Mouse (Mus musculus) kidney, postnatal 0 days (tissue): ENCODE results near the gene Epb41l5. TPM values are rescaled to one million over a fixed set of nuclear protein-coding genes. Genes with fewer than 3 reads are reported as not detected.

ENCODE experiments used
- ATAC-seq: fragments of 200-750 bp; cut with Nextera tagmentation; replicated peaks from 2 replicates; pipeline ENCODE4 v1.8.0; 2017; ENCODE audit warnings: low read depth, moderate number of reproducible peaks, moderate TSS enrichment, moderate library complexity; ENCODE audit not compliant: low FRiP score
- DNase-seq: peaks from one replicate; pipeline ENCODE4 v3.0.0-alpha.2; 2016; ENCODE audit warnings: low spot score
- H3K27ac ChIP-seq: fragments of 300-500 bp; sonication (generic); 2 replicates; pipeline ENCODE4 v1.5.1; 2014; ENCODE audit warnings: mild to moderate bottlenecking
- H3K27me3 ChIP-seq: fragments of 300-500 bp; sonication (generic); 2 replicates; pipeline ENCODE4 v1.6.1; 2014; ENCODE audit warnings: low read length, mixed read lengths; ENCODE audit not compliant: insufficient read depth
- H3K36me3 ChIP-seq: fragments of 300-500 bp; sonication (generic); 2 replicates; pipeline ENCODE4 v1.6.1; 2014; ENCODE audit warnings: low read length, mixed read lengths; ENCODE audit not compliant: insufficient read depth
- H3K4me1 ChIP-seq: fragments of 300-500 bp; sonication (generic); replicated peaks from 2 replicates; pipeline ENCODE4 v1.6.1; 2014; ENCODE audit warnings: antibody characterized with exemption, low read length, mixed read lengths; ENCODE audit not compliant: insufficient read depth
- H3K4me2 ChIP-seq: fragments of 300-500 bp; sonication (generic); 2 replicates; pipeline ENCODE4 v1.6.1; 2014; ENCODE audit warnings: mild to moderate bottlenecking, low read length, moderate library complexity, mixed read lengths
- H3K4me3 ChIP-seq: fragments of 300-500 bp; sonication (generic); replicated peaks from 2 replicates; pipeline ENCODE4 v1.5.1; 2014; ENCODE audit warnings: low read depth, low read length
- H3K9ac ChIP-seq: fragments of 300-500 bp; sonication (generic); 2 replicates; pipeline ENCODE4 v1.6.1; 2014; ENCODE audit warnings: low read depth, low read length
- H3K9me3 ChIP-seq: fragments of 300-500 bp; sonication (generic); replicated peaks from 2 replicates; pipeline ENCODE4 v1.6.1; 2016; ENCODE audit warnings: low read length, inconsistent platforms, mixed read lengths
- CTCF ChIP-seq: IDR thresholded peaks from 2 replicates; pipeline ENCODE4 v1.5.1; 2016; ENCODE audit warnings: antibody characterized with exemption, low read depth, mild to moderate bottlenecking, moderate library complexity
- WGBS: fragments of 180-500 bp; shearing (Covaris S2); extraction: QIAGEN DNeasy Blood & Tissue Kit; methylation state at CpG from one replicate; pipeline ENCODE4 v1.1.7; 2014; 5-methylcytosine and 5-hydroxymethylcytosine counted together
- polyA plus RNA-seq: library from polyadenylated mRNA; unstranded; fragments of >200 nt; fragmentation: Nextera tagmentation; extraction: Ambion mirVana; gene quantifications from 2 replicates; pipeline ENCODE4 v1.2.1, GENCODE M21; 2015

Epb41l5 gene
- polyA plus RNA-seq, 1 experiment from 2014 or later, result 50.9 TPM

DNA sequence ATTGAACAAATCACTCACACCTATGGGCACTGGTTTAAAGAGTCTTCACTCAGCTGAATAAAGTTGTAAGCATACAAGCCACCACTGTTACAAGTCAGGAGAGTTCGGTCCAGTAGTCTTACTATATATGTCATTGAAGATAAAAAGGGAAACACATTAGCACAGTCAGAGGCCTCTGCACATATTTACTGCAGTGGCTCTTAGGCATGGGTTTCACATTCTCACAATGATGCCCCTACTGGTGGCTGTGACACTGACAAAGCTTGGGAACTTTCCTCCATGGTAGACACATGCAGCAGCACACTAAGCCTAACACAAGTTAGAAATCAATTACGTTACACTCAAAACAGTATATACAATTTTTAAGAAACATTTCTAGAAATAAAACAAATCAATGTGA lies 5.5 kb upstream of the Epb41l5 start:
- Histone ChIP-seq H3K27me3 (no peaks in the 10 kb centered on the region), H3K9ac (no peak overlapping the region), H3K4me3 (no peak overlapping the region), H3K9me3 (no peaks in the 10 kb centered on the region), H3K4me2 (no peak overlapping the region), H3K4me1 (no peaks in the 10 kb centered on the region), H3K27ac (no peak overlapping the region), H3K36me3 (peaks cover 4% of the 10 kb centered on the region; the same call in 1 of the 2 replicates)
- DNase-seq (no peak), ATAC-seq (no peak)
- WGBS, result 98% methylated on average over 2 of the region's 2 CpGs
- TF ChIP-seq CTCF, result peak; percentile 57

DNA sequence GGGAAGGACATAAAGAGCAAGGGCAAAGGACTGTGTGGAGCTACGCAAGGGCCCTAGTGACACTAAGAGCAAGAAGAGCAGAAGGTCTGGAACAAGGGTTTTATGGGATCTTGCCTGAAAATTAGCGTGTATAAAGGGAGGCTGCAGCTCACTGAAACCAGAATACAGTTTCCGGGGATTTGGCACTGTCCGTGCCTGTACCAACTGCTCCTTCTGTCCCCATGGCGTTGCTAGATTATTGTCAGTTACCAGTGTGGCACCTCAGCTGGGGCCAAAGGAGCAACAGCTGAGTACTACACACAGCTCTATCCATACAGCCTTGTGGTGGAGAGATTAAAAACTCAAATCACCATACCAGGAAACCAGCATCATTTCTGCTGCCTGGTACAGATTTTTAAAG lies 1.6 kb upstream of the Epb41l5 start:
- H3K27me3 ChIP-seq, result no peaks in the 10 kb centered on the region
- ATAC-seq, result no peak
- TF ChIP-seq CTCF, result no peak
- 91% methylated on average over 5 of the region's 5 CpGs for WGBS
- no peak overlapping the region for H3K4me2 ChIP-seq
- H3K4me3 ChIP-seq, result no peak overlapping the region
- no peaks in the 10 kb centered on the region for H3K9me3 ChIP-seq
- no peak overlapping the region for H3K27ac ChIP-seq
- no peak for DNase-seq
- peaks cover 4% of the 10 kb centered on the region; the same call in 1 of the 2 replicates for H3K4me1 ChIP-seq
- no peak overlapping the region for H3K9ac ChIP-seq
- no peaks in the 10 kb centered on the region for H3K36me3 ChIP-seq

DNA sequence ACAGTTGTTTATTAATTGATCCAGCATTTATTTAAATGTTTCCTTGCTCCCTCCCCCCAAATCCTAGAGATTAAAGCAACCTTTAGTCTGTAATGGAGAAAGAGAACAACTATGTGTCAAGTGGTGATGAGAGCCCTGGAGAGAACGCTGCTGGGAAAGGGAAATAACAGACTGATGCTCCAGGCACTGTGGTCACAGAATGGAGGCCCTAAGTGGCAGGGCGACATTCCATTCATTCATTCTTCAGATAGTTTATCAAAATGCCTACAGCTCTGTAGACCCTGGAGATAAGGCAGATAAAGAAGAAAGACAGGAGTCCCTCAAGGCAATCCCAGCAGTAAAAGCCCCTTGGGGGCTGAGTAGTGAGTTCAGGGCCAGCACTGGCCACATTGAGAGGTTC lies 827 bp upstream of the Epb41l5 start:
- 0 out of 2 replicates have a peak overlapping the region, but pooled peaks have one; percentile 6 for H3K27ac ChIP-seq
- no peaks in the 10 kb centered on the region for H3K36me3 ChIP-seq
- no peak overlapping the region for H3K4me2 ChIP-seq
- no peak for TF ChIP-seq CTCF
- H3K27me3 ChIP-seq, result no peaks in the 10 kb centered on the region
- no peak overlapping the region for H3K9ac ChIP-seq
- peaks cover 4% of the 10 kb centered on the region; the same call in 1 of the 2 replicates for H3K4me1 ChIP-seq
- H3K9me3 ChIP-seq, result no peaks in the 10 kb centered on the region
- no peak for DNase-seq
- WGBS, result 67% methylated on average over 2 of the region's 2 CpGs
- H3K4me3 ChIP-seq, result no peak overlapping the region
- ATAC-seq, result no peak

DNA sequence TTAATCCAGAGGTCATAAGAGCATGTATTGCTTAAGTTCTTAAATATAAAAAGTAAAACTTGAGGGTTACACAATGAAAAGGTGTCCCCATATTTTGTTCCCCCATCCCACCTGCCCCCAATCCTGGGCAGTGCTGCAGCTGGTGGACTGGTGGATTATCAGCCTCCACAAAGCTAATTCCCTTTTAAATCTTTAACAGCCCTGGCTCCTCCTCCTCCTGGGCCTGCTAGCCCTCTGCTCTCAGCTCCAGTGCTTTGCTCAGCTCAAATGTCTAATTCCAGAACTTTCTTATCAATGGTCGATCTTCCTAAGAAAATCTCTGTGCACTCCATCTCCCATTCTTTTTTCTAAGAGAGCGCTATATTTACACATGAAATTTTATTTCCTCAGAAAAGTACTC lies 2.4 kb downstream of the Epb41l5 start:
- Histone ChIP-seq H3K27me3 (no peaks in the 10 kb centered on the region), H3K4me1 (peaks cover 7% of the 10 kb centered on the region; the same call in 1 of the 2 replicates), H3K9me3 (no peaks in the 10 kb centered on the region), H3K9ac (no peak overlapping the region), H3K4me3 (peak overlapping the region; percentile 83; the same call in 1 of the 2 replicates), H3K4me2 (peak overlapping the region; percentile 75), H3K27ac (no peak overlapping the region), H3K36me3 (no peaks in the 10 kb centered on the region)
- no peak for ATAC-seq
- DNase-seq, result no peak
- 46% methylated on average over 2 of the region's 2 CpGs for WGBS
- no peak for TF ChIP-seq CTCF

DNA sequence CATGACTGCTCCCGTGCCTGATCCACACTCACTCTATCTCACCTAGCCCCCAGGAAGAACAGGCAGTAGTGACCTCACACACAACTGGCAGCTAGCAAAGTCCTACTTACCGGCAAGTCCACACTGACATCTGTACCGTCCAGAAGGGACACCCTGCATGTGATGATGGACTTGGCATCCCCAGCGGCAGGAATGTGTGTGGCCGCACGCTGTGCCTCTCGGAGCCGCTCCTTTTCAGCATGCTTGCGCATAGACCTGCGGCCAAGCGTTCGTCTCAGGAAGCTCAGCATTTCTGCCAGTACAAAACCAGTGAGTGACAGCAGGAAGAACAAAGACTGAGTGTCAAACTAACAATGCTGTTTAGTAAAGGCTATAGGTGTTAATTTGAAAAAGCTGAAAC lies 6.4 kb downstream of the Epb41l5 start:
- DNase-seq (no peak), ATAC-seq (peak; percentile 68)
- H3K4me3 ChIP-seq, result no peak overlapping the region
- H3K36me3 ChIP-seq, result no peaks in the 10 kb centered on the region
- no peak overlapping the region for H3K4me2 ChIP-seq
- no peaks in the 10 kb centered on the region for H3K9me3 ChIP-seq
- no peaks in the 10 kb centered on the region for H3K27me3 ChIP-seq
- H3K4me1 ChIP-seq, result peaks cover 16% of the 10 kb centered on the region
- no peak overlapping the region for H3K27ac ChIP-seq
- 60% methylated on average over 12 of the region's 12 CpGs for WGBS
- H3K9ac ChIP-seq, result no peak overlapping the region
- peak; percentile 48; the same call in 1 of the 2 replicates for TF ChIP-seq CTCF

DNA sequence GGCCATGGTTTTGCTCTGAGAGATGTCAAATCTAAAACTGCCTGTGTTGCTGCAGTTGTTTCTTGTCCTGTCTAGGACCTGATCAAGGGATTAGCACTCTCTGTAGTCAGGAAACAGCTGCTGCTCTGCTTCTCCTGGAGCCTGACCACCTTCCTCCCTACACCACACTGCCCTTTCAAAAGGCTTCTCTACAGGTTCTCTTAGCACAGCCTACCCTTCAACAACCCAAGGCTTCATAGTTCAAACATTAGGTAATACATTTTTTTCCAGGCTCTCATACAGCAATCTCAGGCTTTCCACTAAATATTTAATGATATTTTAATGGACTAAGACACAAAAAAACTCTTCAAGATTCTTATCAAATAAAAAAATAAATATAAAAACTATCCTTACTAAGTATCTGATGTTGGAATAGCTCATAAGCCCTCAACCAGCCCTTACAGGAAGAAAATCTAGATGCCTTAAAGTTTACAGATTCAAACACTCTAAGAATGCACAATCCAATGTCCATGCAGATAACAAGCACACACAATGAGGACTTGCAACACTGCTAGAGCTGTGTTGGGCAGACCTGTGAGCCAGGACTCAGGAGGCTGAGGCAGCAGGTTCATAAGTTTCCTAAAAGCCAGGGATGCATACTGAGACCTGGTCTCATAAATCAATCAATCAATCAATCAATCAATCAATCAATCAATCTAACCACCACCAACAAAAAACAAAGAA lies 7.5 kb downstream of the Epb41l5 start:
- H3K9ac ChIP-seq, result no peak overlapping the region
- DNase-seq (no peak), ATAC-seq (no peak)
- H3K4me2 ChIP-seq, result no peak overlapping the region
- H3K27me3 ChIP-seq, result no peaks in the 10 kb centered on the region
- peaks cover 17% of the 10 kb centered on the region; the same call in 1 of the 2 replicates for H3K4me1 ChIP-seq
- H3K36me3 ChIP-seq, result no peaks in the 10 kb centered on the region
- H3K9me3 ChIP-seq, result no peaks in the 10 kb centered on the region
- no peak overlapping the region for H3K27ac ChIP-seq
- no peak for TF ChIP-seq CTCF
- no peak overlapping the region for H3K4me3 ChIP-seq

DNA sequence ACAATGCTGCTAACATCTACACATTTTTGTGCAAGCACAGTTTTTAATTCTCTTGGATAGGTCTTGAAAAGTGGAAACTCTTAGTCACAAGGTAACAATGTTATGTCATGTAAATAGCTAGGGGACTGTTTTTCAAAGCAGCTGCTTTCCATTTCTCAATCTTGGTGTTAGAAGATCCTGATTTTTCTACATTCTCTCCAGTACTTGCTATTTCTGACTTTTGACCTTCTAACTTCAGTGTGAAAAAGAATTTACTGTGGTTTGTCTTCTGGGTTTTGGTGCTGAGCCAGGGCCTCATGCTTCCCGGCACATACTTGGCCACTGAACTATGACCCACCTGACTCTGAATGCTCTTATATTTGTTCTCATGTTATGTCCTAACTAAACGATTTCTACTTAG lies 8.8 kb downstream of the Epb41l5 start:
- H3K9me3 ChIP-seq, result no peaks in the 10 kb centered on the region
- ATAC-seq (no peak), DNase-seq (peak; percentile 70)
- no peak overlapping the region for H3K4me3 ChIP-seq
- WGBS, result 24% methylated on average over 2 of the region's 2 CpGs
- peaks cover 16% of the 10 kb centered on the region; the same call in 1 of the 2 replicates for H3K4me1 ChIP-seq
- no peaks in the 10 kb centered on the region for H3K27me3 ChIP-seq
- H3K4me2 ChIP-seq, result no peak overlapping the region
- H3K36me3 ChIP-seq, result no peaks in the 10 kb centered on the region
- H3K9ac ChIP-seq, result no peak overlapping the region
- no peak for TF ChIP-seq CTCF
- H3K27ac ChIP-seq, result peak overlapping the region; percentile 44; the same call in 1 of the 2 replicates
